Mouse (Mus musculus) forebrain, embryonic 13.5 days (tissue): ENCODE measurements at regions not wholly inside any gene's neighbourhood (a gene's known extent, or its start where the extent isn't known, plus 50 kb on each side); places are given as distances from the start of the nearest gene placed in this dataset.
A peak's percentile ranks its signal among the peaks of the same experiment; 100 is the strongest.

ENCODE experiments used
- ATAC-seq: fragments of 200-750 bp; cut with Nextera tagmentation; 2 replicates; pipeline ENCODE4 v1.8.0; 2017
- H3K27ac ChIP-seq: fragments of 300-500 bp; sonication (generic); 2 replicates; pipeline ENCODE4 v1.5.1; 2015; ENCODE audit warnings: inconsistent platforms, mild to moderate bottlenecking, moderate library complexity
- H3K27me3 ChIP-seq: fragments of 300-500 bp; sonication (generic); 2 replicates; pipeline ENCODE4 v1.6.1; 2015; ENCODE audit warnings: mild to moderate bottlenecking, inconsistent platforms
- H3K36me3 ChIP-seq: fragments of 300-500 bp; sonication (generic); 2 replicates; pipeline ENCODE4 v1.6.1; 2015; ENCODE audit warnings: mild to moderate bottlenecking, inconsistent platforms; ENCODE audit not compliant: poor library complexity, severe bottlenecking
- H3K4me1 ChIP-seq: fragments of 300-500 bp; sonication (generic); 2 replicates; pipeline ENCODE4 v1.6.1; 2015; ENCODE audit warnings: inconsistent platforms
- H3K4me2 ChIP-seq: fragments of 300-500 bp; sonication (generic); 2 replicates; pipeline ENCODE4 v1.6.1; 2015; ENCODE audit warnings: inconsistent platforms, mild to moderate bottlenecking, moderate library complexity
- H3K4me3 ChIP-seq: fragments of 300-500 bp; sonication (generic); 2 replicates; pipeline ENCODE4 v1.5.1; 2015; ENCODE audit warnings: mild to moderate bottlenecking, inconsistent platforms
- H3K9ac ChIP-seq: fragments of 300-500 bp; sonication (generic); 2 replicates; pipeline ENCODE4 v1.6.1; 2015; ENCODE audit warnings: mild to moderate bottlenecking, inconsistent platforms
- H3K9me3 ChIP-seq: fragments of 300-500 bp; sonication (generic); replicated peaks from 2 replicates; pipeline ENCODE4 v1.6.1; 2016; ENCODE audit warnings: inconsistent platforms
- WGBS: fragments of 180-500 bp; shearing (Covaris S2); methylation state at CpG from one replicate; pipeline ENCODE4 v1.1.7; 2015; 5-methylcytosine and 5-hydroxymethylcytosine counted together

DNA sequence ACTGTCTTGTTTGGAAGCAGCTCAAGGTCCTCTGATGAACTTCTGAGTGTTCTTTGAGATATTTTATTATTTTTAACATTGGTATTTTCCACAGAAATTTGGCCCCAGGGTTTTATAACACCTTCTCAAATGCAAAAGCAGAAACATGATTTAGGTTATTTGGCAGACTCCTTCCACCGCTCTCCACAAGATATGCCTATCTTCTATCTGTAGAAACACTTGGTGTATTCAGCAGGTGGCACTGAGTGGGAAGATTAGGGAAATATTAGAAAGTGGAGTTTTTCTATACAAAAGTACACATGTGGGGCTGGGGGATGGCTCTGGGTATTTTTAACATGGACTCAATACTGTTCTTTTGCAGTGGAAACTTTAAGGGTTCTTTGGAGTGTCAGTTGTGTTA lies 475.3 kb downstream of the Dach1 start:
- Histone ChIP-seq H3K4me3 (no peak overlapping the region), H3K27ac (no peak overlapping the region), H3K4me2 (no peak overlapping the region), H3K36me3 (no peaks in the 10 kb centered on the region), H3K27me3 (no peaks in the 10 kb centered on the region), H3K9me3 (no peaks in the 10 kb centered on the region), H3K4me1 (no peaks in the 10 kb centered on the region), H3K9ac (no peak overlapping the region)
- ATAC-seq: no peak
- 98% methylated on average over 1 of the region's 1 CpGs for WGBS

DNA sequence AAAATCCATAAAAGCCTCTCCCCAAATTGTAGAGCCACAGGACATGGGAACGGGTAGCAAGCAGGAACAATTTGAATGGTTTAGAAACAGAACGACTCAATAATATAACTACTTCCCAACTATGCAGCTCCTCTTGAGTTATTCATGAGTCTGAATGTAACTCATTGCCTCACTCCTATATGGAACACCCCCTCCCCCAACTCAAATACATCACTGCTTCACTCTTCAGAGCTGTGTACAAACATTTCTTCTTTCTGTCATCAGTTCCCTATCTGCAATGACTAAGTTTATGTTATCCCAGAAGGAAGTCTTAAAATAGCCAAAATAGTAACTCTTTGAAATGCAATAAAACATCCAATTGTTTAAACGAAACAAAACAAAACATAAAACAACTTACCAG lies 484.9 kb downstream of the Dach1 start:
- no peak overlapping the region for H3K4me3 ChIP-seq
- H3K27me3 ChIP-seq: no peaks in the 10 kb centered on the region
- no peak for ATAC-seq
- no peaks in the 10 kb centered on the region for H3K36me3 ChIP-seq
- 86% methylated on average over 3 of the region's 3 CpGs for WGBS
- H3K9ac ChIP-seq: no peak overlapping the region
- H3K27ac ChIP-seq: no peak overlapping the region
- H3K4me1 ChIP-seq: no peaks in the 10 kb centered on the region
- H3K9me3 ChIP-seq: no peaks in the 10 kb centered on the region
- no peak overlapping the region for H3K4me2 ChIP-seq

DNA sequence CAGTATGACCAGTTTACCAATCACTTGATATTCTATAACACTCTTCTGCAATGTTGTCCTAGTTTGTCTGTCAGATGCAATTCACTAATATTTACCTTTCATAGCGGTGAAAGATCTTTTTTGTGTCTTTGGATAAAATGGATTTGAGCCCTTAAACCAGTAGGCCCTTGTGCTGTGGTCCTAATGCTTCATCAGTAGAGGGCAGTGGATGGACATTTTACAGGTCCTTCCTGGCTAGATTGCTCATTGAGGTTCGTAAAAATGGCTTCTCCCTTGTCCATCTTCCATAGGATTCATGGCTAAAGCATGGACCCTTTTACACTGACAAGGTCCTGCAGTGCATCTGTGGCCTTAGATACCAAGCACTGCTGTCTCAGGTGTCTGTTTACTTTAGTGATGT lies 501.8 kb downstream of the Dach1 start:
- no peak overlapping the region for H3K4me2 ChIP-seq
- no peak overlapping the region for H3K9ac ChIP-seq
- H3K27me3 ChIP-seq: no peaks in the 10 kb centered on the region
- H3K4me3 ChIP-seq: no peak overlapping the region
- H3K9me3 ChIP-seq: no peaks in the 10 kb centered on the region
- WGBS: 71% methylated on average over 2 of the region's 2 CpGs
- no peaks in the 10 kb centered on the region for H3K36me3 ChIP-seq
- no peak overlapping the region for H3K27ac ChIP-seq
- no peak for ATAC-seq
- no peaks in the 10 kb centered on the region for H3K4me1 ChIP-seq

DNA sequence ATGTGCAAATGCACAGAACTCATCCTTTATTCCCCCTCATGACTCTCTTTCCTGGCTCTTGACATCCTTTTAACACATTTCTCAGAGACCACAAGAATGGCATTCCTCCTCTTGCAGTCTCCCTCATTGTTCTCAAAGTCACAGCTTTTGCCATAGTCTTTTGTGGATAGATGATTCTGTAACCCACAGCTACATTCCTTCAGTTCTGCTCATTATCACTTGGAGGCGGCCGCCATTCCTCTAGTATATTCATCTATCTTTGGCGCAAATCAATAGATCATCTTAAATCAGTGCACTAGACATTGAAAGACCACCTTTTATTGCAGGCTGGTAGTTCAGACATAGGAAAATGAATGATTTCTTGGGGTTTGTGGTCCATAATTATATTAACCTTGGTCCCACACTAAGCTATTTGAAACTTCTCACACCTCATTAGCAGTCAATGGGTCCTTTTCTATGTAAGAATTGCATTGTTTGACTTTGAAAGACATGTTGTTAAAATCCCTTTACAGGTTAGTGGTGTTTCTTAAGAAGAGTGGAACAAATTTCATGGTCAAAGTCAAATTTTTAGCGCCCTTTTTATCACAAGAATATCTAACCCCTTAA lies 531.3 kb downstream of the Dach1 start:
- ATAC-seq: no peak
- no peaks in the 10 kb centered on the region for H3K4me1 ChIP-seq
- WGBS: 20% methylated on average over 4 of the region's 4 CpGs

DNA sequence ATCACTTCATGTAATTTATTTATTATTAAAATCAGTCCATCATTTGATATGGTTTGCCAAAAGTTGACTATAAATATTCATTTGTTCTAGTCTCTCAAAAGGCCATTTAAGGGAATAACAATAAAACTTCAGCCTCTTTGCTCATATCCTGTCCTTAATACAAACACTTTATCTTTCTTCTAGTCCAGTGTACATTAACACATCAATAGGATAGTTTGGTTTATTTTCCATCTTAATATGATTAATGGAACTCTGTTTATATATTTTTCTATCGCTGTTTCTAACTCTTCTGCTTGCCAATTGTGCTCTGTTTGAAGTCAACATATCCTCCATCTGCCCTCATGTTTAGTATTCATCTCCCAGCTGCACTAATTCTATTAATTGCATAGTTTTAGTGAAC lies 558.1 kb downstream of the Dach1 start:
- H3K36me3 ChIP-seq: no peaks in the 10 kb centered on the region
- H3K27ac ChIP-seq: no peak overlapping the region
- no peaks in the 10 kb centered on the region for H3K4me1 ChIP-seq
- 71% methylated on average over 1 of the region's 1 CpGs for whole genome bisulfite sequencing
- no peaks in the 10 kb centered on the region for H3K9me3 ChIP-seq
- H3K4me2 ChIP-seq: no peak overlapping the region
- no peak for ATAC-seq
- H3K9ac ChIP-seq: no peak overlapping the region
- no peaks in the 10 kb centered on the region for H3K27me3 ChIP-seq
- H3K4me3 ChIP-seq: no peak overlapping the region

More for the DNA sequence above, 531.3 kb downstream of the Dach1 start:
- Histone ChIP-seq H3K4me3 (no peak overlapping the region), H3K4me2 (no peak overlapping the region), H3K27ac (no peak overlapping the region), H3K9me3 (no peaks in the 10 kb centered on the region), H3K36me3 (no peaks in the 10 kb centered on the region), H3K9ac (no peak overlapping the region), H3K27me3 (no peaks in the 10 kb centered on the region)

DNA sequence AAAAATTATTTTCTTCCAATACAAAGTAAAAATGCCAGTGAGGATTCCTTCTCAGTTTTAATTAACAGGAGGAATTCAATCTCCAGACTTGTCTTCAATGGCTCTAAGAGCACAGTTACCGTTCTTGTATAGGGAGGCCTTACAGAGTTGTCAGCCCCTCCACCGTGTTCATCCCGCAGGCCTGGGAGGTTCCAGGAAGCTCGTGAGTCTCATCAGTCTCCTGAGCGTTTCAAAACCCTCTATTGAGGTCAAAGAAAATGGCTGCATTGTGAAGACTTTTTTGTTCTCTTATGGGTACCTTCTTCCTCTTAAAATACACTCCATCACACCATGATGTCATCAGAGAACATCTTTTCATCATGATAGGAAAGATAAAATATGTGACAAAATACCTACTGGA lies 572.9 kb downstream of the Dach1 start:
- no peak overlapping the region for H3K4me3 ChIP-seq
- no peak overlapping the region for H3K9ac ChIP-seq
- H3K36me3 ChIP-seq: no peaks in the 10 kb centered on the region
- no peaks in the 10 kb centered on the region for H3K4me1 ChIP-seq
- 10% methylated on average over 5 of the region's 5 CpGs for WGBS
- H3K27me3 ChIP-seq: no peaks in the 10 kb centered on the region
- ATAC-seq: no peak
- no peak overlapping the region for H3K27ac ChIP-seq
- H3K4me2 ChIP-seq: no peak overlapping the region
- no peaks in the 10 kb centered on the region for H3K9me3 ChIP-seq

DNA sequence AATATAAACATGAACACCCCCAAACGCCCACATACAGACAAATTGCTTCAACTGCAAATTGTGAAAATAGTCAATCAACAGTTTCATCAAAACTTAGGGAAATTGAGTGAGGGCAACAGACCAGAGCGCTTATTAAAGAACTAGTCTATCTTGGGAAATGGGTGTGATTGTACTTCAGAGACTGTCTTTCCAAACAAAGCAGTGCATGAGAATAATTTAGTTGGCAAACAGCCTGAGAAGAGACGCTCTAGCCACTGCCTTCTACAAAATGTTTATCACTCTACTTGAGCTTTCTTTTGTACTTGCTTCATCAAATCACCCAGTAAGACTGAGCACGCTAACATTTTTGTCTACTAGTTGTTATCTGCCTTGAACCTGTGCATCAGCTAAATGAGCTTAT lies 581.0 kb downstream of the Dach1 start:
- no peak overlapping the region for H3K9ac ChIP-seq
- WGBS: 20% methylated on average over 4 of the region's 4 CpGs
- H3K4me1 ChIP-seq: peaks cover 8% of the 10 kb centered on the region
- no peaks in the 10 kb centered on the region for H3K36me3 ChIP-seq
- H3K9me3 ChIP-seq: no peaks in the 10 kb centered on the region
- peak overlapping the region; percentile 32 for H3K4me2 ChIP-seq
- ATAC-seq: peak; percentile 46
- peak overlapping the region; percentile 45; the same call in 1 of the 2 replicates for H3K27ac ChIP-seq
- peaks cover 5% of the 10 kb centered on the region; the same call in 1 of the 2 replicates for H3K27me3 ChIP-seq
- H3K4me3 ChIP-seq: no peak overlapping the region

DNA sequence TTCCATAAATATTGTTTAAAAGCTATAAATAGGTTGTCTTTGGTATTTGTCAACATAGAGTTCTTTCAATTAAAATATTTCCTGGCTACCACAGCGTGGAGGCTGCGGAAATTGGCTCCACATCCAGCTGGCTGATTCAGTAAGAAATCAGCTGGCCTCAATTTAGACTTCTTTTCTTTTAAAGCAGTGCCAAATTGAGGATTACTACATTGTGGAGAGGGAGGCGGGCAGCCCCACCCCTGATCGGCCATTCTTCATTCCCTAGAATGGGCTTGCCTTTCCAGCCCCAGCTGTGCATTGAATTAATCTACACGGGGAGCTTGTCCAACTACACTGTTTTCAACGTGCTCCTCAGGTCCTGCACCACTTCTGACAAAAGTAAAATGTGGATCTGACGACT lies 581.4 kb downstream of the Dach1 start:
- peak overlapping the region; percentile 45; the same call in 1 of the 2 replicates for H3K27ac ChIP-seq
- no peaks in the 10 kb centered on the region for H3K9me3 ChIP-seq
- H3K9ac ChIP-seq: no peak overlapping the region
- peak overlapping the region; percentile 32 for H3K4me2 ChIP-seq
- H3K4me1 ChIP-seq: peaks cover 8% of the 10 kb centered on the region
- H3K27me3 ChIP-seq: peaks cover 5% of the 10 kb centered on the region; the same call in 1 of the 2 replicates
- no peak overlapping the region for H3K4me3 ChIP-seq
- WGBS: 2% methylated on average over 7 of the region's 7 CpGs
- H3K36me3 ChIP-seq: no peaks in the 10 kb centered on the region
- ATAC-seq: peak; percentile 98

DNA sequence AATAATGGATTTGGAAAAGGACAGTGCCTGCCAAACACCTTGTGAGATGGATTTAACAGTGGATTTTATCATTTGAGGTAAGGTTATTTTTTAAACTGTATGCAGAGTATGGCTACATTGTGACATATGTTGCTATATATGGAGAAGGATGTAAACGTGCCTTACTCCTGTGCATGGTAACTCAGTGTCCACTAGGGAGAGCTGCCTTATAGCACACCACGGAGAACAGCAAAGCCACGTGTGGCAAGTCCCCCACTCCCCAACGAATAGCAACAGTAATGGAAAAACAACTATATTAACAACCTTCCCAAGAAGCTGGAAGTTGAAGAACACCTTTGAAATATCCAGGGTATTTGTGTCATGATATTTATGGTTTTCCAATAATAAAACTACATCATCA lies 582.6 kb downstream of the Dach1 start:
- H3K27me3 ChIP-seq: peaks cover 5% of the 10 kb centered on the region; the same call in 1 of the 2 replicates
- H3K36me3 ChIP-seq: no peaks in the 10 kb centered on the region
- no peak overlapping the region for H3K9ac ChIP-seq
- no peak overlapping the region for H3K4me3 ChIP-seq
- 6% methylated on average over 4 of the region's 4 CpGs for WGBS
- no peak overlapping the region for H3K27ac ChIP-seq
- peaks cover 8% of the 10 kb centered on the region for H3K4me1 ChIP-seq
- peak; percentile 50; the same call in 1 of the 2 replicates for ATAC-seq
- H3K4me2 ChIP-seq: no peak overlapping the region
- H3K9me3 ChIP-seq: no peaks in the 10 kb centered on the region

DNA sequence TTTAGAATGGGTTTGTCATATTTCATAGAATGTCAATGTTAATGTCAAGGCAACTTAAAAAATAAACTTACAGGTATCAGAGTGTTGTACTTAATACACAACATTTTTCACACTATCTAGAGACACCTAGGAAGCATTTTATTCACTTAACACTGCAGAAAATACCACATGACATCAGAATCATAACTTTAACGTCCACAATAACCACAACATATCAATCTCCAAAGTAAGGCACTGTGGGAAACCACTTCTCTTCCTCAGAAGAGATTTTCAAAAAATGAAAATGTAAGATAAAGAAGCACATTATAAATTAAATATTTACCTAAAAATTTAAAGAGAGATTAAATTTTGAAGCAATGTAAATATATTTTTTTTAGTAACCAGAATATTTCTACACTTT lies 599.3 kb downstream of the Dach1 start:
- H3K9me3 ChIP-seq: no peaks in the 10 kb centered on the region
- H3K27ac ChIP-seq: no peak overlapping the region
- WGBS: 83% methylated on average over 1 of the region's 1 CpGs
- no peak for ATAC-seq
- no peak overlapping the region for H3K9ac ChIP-seq
- H3K4me1 ChIP-seq: no peaks in the 10 kb centered on the region
- H3K4me3 ChIP-seq: no peak overlapping the region
- no peak overlapping the region for H3K4me2 ChIP-seq
- no peaks in the 10 kb centered on the region for H3K27me3 ChIP-seq
- no peaks in the 10 kb centered on the region for H3K36me3 ChIP-seq

DNA sequence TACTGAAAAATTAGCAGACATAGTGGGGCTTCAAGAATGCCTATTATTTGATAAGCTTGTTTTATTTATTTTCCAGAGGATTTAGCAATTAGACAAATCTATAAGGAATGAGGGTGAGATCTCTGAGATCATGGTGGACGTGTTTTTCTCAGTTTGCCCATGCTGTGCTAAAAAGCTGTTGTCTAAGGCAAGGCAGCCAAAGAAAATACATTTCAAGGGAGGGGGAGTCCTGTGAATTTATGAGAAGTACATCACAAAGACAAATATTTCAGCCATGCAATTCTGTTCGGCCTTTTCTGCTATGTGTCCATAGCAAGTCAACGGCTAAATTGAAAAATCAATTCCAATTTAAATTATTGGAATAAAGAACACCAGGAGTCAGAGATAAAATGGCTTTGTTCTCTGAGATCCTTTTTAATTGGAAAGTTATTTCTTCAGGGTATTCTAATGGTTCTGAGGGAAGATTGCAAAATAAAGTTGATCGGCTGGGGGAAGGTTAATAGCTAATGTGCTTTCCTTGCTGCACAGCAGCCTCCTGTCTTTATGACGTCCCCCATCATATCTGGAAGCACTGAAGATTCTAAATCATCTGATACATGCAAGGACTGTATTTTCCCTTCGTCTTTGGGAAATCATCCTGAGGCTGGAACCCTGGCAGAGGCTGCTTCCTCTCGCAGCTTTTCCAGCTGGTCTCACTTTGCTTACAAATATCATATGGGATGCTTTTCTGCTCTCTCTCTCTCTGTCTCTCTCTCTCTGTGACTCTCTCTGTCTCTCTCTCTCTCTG lies 609.3 kb downstream of the Dach1 start:
- H3K36me3 ChIP-seq: no peaks in the 10 kb centered on the region
- peaks cover 3% of the 10 kb centered on the region; the same call in 1 of the 2 replicates for H3K4me1 ChIP-seq
- no peak for ATAC-seq
- H3K4me3 ChIP-seq: no peak overlapping the region
- no peak overlapping the region for H3K27ac ChIP-seq
- no peak overlapping the region for H3K4me2 ChIP-seq
- H3K27me3 ChIP-seq: no peaks in the 10 kb centered on the region
- 17% methylated on average over 7 of the region's 7 CpGs for WGBS
- H3K9me3 ChIP-seq: no peaks in the 10 kb centered on the region
- H3K9ac ChIP-seq: no peak overlapping the region

DNA sequence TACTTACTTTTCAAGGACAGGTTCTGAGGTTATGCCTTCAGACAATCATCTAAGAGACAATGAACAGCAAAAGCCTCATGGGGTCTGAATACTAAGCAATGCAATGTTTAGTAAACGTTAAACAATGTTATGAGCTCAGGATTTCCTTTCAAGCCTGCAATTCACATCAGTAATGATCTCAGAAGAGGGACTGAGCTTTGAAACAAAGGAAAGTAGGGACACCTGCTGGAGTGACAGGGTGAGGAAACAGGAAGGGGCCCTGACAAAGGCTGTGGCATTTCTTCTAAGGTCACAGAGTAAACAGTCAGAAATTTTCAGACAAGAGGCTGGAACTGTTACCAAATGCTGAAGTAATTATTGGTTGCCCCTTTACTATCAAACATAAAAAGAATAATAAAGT lies 610.0 kb downstream of the Dach1 start:
- no peak overlapping the region for H3K4me2 ChIP-seq
- H3K27me3 ChIP-seq: no peaks in the 10 kb centered on the region
- 2% methylated on average over 1 of the region's 1 CpGs for WGBS
- H3K9ac ChIP-seq: no peak overlapping the region
- peaks cover 3% of the 10 kb centered on the region; the same call in 1 of the 2 replicates for H3K4me1 ChIP-seq
- no peak overlapping the region for H3K27ac ChIP-seq
- H3K9me3 ChIP-seq: no peaks in the 10 kb centered on the region
- H3K4me3 ChIP-seq: no peak overlapping the region
- H3K36me3 ChIP-seq: no peaks in the 10 kb centered on the region
- peak; percentile 36; the same call in 1 of the 2 replicates for ATAC-seq
